Mouse (Mus musculus) frontal cortex, postnatal 14 days (tissue): ENCODE measurements around the gene Pole4.

ENCODE experiments used
- DNase-seq, 2 experiments: peaks; one replicate each; pipeline ENCODE4 v3.0.0; 2022; ENCODE audit warnings: low spot score in 2 of 2

Gene Pole4

DNA sequence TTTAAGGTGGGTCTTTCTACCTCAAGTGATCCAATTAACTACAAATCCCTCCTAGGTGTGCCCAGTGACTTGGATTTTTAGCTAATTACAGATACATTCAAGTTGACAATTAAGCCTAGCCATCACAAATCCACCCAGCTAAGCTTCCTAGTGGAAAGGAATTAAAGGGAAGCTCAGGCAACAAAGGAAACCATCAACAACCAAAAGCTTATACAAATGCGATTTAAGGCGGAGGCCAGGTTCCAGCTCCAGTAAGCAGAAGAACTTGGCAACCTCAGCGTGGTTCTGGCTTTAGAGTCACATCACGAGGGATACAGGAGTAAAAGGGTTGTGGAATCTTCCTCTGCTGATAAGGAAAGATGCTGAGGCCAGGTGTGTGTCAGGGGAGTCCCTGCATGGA is 92.0 kb downstream of the Pole4 start:
- no peak for DNase-seq

- no peak for DNase-seq
Observed at GRCm38 (mm10) chr6:82611049-82611448, 94.1 kb downstream of the Pole4 start.

DNA sequence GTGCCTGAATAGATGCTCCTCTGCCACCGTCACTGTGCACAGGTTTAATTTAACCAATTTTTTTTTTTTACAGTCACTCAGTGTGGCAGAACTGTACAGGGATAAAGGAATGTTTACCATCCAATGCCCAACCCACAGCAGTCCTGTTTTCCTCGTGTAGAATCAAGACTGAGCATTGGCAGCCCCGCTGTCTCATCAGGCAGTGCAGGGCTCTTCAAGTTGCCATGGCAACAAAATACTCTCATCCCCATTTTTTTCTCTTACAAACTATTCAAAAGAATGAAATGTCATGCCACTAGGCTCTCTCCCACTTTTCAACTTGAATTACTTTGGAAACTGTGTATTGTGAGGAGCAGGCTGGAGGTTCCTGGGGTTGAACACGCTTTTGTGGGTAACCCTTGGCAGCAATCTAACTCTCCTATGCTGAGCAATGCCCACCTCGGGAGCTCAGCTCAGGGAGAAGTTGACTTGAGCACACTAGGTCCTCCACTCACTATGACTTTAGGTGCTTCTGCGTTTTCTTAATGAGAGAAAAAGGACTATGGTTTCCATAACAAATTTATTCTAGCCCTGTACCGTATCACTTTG is 95.7 kb downstream of the Pole4 start:
- DNase-seq, result no peak

GRCm38 (mm10) chr6:82608756-82609155 is 96.4 kb downstream of the Pole4 start:
- DNase-seq, result no peak

- no peak for DNase-seq
Observed at GRCm38 (mm10) chr6:82604791-82605190, 100.4 kb downstream of the Pole4 start.

GRCm38 (mm10) chr6:82603665-82604064 is 101.5 kb downstream of the Pole4 start:
- DNase-seq, result peak in 1 of 2 experiments; percentile 33

DNA sequence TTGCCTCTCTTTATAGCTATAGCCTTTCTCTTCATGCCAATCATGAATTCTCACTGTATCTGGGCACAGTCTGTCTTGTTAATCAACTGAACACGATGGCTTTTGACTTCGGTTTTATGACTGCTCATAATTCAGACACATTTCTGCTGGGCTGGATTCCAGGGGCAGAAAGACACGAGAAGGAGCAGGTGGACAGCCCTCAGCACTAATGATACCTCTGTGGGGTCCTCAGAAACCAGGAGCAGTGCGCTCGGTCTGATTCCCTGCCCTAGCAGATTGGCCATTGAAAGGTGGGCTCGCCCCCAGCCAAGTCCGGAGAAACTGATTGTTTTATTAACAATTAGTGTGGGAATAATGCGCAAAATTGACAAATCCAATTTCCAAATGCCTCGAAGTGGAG is 101.9 kb downstream of the Pole4 start:
- no peak for DNase-seq

DNA sequence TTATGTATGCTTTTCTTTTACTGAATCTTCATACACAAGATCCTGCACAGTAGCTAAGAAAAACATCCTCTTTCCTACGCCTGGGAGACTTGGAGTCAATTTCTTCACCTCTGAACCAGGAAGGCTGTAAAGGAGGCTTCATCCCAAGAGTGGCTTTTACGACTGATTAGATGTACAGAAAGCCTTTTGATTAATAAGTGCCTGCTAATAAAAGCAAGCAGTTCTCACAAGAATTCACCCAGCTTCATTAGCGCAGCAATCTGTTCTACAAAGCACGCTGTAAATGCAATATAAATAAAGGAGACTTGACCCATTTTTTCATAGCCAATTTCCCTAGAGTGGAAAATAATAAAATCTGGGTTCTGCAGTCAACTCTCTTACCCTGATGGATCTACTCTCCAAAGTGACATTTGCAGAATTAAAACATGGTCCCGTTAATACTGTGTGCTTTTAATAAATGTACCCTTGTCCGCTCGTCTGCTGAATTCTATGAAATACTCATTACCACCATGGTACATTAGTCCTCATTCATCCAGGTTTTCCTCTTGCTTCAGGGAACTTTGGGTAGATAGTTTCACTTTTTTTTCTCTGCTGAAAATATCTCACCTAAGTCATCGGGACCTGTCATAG is 109.6 kb downstream of the Pole4 start:
- DNase-seq, result no peak

- DNase-seq, result no peak
Observed at GRCm38 (mm10) chr6:82589387-82589786, 115.8 kb downstream of the Pole4 start.

- no peak for DNase-seq
Observed at GRCm38 (mm10) chr6:82585396-82585795, 119.8 kb downstream of the Pole4 start.

GRCm38 (mm10) chr6:82575445-82575844 is 129.7 kb downstream of the Pole4 start:
- DNase-seq, result no peak
